Mouse (Mus musculus) v-Abl transformed pro-B cells (cell line): Measurements from ENCODE around the gene Xpa.

Source experiments
- in situ Hi-C, 2 experiments: fragments of 400-800 bp; cut with MboI; formaldehyde crosslinking; loops; one replicate each; pipeline ENCODE4 v1.15.1; 2025; ENCODE audit not compliant: unreplicated experiment in 2 of 2

Xpa gene

DNA sequence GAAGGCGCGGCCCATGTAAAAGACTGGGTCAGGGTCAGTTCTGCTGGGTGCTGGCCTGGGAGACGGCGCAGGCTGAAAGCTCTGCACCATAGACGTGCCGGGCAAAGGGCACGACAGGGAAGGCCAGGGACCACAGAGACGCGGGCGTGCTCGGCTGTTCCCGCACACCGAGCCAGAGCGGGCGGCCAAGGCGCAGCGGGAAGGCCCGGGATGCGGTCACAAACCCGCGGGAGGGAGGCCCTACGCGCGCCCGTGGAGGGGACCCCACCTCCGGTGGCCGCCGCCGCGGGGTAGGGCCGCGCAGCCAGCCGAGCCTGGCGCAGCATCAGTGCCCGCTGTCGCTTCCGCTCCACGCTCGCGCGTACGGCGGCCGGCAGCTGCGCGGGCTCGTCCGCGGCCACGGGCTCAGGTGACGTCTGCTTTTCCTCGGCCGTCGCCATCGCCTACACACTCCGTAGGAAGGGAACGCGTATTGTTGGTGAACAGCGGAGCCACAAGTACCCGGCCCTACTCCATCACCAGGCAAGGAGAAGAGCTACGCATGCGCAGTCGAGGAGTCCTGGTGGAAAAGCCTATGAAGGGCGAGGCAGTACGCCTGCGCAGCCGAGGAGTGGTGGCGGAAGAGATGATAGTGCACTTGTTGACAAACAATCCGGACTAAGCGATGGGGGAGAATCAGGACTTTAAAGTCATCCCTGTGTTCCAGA, at the start of gene Xpa:
Xpa (minus strand) TSS at position 531 of the 707 bp plus-strand sequence.
- in situ Hi-C loops: loop anchor here in 1 of 2 experiments (10.0 kb wide), 1 partner anchor 61 kb away; the partner anchor contains the start of genes Ncbp1 and Tstd2

DNA sequence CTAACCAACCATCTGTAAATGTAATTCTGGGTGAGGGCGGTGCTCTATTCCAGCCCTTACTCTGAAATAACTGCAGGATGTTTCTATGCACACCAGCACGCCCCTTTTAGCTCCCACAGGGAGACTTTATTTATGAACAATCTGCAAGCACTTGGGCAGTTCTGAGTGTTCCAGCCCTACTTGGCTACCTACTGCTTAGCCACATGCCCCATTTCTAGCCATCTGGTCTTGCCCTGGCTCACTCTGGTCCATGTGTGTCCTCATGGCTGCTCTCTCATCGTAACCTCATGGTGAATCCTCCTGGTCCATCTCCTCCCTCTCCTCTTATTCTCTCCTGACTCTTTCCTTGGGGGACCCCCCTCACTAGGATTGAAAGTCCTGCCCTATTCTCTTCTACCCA, 39.8 kb upstream of the Xpa start:
- in situ Hi-C loops: no loop called here

DNA sequence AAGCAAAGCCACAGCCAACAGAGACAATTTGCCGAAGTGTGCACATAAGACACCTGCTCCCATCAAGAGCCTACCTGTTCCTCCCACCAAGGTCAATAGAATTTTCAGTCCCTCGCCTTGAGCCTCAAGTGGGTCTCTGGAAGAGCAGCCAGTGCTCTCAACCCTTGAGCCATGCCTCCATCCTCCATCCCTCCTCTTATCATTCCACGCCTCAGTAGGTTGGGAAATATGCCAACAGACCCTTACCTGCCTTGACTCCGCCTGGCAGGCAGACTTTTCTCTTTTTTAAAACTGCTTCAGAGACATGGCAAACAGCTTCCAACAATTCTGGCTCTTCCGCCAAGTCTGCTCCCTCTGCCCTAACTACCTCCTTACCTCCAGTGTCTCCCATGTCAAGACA, 38.6 kb upstream of the Xpa start:
- in situ Hi-C loops: no loop called here

DNA sequence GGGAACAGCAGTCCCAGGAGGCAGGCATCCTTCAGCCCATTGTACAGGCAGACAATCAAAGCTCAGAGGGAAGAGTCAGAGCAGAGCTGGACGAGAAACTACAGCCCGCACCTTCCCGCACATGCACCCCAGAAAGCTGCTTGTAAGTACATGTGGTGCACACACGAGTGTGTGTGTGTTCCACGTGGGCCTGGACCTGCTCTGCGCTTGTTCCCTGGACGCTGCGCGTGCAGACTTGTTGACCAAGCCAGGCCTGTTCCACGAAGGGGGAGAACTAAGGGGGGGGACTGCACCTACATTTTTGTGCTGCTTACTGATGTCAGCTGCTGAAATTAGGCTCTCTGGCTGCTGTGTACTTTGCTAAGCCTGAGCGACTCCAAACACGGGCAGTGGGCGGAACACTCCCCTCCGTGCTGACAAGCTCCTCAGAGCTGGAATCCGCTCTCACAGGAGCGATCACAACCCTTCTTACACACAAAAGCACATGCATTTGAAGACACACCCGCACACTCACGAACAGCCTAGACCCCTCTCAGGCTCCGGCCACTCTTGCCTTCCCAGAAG, 30.9 kb upstream of the Xpa start:
- in situ Hi-C loops: no loop called here

DNA sequence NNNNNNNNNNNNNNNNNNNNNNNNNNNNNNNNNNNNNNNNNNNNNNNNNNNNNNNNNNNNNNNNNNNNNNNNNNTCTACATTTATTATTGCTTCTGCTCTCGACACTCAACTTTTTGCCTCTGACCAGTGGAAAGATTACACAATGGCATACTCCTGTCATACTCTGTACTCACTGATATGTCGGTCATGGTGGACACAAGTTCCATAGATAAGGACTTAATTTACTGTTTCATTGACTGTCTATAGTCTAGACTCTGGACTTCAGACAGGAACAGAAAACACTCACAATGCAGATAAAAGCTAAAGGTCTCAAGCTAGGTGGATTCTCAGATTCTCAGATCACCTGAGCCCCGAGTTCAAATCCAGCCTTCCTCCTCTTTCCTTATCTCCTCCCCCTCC, 25.0 kb upstream of the Xpa start:
- in situ Hi-C loops: loop anchor here (25.0 kb wide), 1 partner anchor 816 kb away; no protein-coding TSS in a partner anchor

DNA sequence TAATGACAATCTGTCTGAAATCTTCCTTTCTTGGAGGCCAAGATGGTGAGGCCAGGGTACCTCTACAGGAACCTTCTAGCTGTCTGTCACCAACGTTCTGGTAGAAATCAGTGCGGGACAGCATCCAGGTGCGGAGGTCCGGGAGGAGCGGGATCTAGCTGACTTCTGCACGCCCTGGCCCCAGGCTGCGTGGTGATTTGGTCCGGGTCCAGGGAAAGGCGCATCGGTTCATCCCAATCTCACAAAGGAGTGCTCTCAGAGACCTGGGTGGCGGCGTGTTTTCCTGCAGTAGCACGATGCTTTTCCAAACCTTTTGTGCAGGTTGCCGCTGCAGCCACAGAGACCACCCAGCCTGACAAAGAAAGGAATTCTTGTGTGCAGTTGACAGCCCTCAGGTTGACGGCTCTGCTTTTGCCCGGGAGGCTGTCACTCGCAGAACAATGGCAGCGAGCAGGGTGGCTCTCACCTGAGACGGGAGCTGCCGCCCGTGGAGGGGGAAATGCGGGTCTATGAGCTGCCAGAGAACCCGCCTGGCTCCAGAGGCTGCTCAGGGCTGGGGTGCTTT, 6.5 kb upstream of the Xpa start:
- in situ Hi-C loops: loop anchor here (5.0 to 25.0 kb wide), 4 partner anchors 262 to 835 kb away; partner anchors contain the start of gene Tbc1d2 (in 2 of the 2)

DNA sequence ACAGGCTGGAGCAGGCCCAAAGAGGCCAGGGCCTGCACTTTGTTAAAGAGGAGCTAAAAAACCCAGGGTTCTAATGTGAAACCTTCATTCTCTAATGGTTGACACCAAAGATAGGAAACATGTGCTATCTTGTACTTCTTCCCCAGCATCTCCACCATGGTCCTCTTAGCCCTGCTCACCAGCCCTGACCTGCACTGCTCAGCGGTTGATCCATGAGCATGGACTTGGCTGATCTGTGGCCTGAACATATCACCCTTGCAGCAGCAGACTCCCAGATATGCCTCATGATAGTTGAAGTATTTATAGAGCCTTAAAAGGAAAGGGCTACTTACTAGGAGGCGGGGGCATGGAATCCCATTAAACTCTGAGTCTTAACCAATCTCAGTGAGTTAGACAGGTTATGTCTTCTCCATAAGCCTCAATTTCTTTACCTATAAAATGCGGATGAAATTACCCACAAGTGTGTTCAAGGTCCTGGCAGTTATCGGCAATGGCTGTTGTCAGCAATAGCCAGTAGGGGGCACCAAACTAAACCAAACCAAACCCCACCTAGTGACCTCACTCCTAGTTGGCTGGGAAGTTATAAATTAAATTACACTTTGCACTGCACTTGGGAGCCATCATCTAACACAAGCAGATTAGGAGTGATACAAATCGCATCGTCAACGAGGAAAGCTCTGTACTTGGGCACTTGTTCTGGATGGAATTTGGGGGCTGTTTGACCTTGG, 5.9 kb upstream of the Xpa start:
- in situ Hi-C loops: loop anchor here (5.0 to 25.0 kb wide), 4 partner anchors 263 to 835 kb away; partner anchors contain the start of gene Tbc1d2 (in 2 of the 2)

DNA sequence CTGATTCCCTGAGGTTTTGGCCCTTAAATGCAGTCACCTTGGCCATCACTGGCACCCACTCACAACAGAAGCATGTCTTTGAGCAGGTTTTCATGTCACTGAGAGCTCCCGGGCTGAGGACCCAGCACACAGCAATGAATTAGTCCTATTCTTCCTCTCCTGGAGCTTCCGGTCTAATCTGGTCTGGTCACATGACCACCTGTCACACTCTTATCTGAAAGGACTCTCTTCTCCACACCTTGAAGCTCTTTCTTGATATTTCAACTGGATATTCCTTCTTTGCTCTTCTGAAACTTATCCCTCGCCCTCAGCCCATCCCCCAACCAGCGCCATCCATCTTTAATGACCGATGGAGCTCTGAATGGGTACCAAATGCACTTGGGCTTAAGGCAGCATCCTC, 2.0 kb upstream of the Xpa start:
- in situ Hi-C loops: loop anchor here in 1 of 2 experiments (10.0 kb wide), 1 partner anchor 63 kb away; the partner anchor contains the start of genes Ncbp1 and Tstd2

DNA sequence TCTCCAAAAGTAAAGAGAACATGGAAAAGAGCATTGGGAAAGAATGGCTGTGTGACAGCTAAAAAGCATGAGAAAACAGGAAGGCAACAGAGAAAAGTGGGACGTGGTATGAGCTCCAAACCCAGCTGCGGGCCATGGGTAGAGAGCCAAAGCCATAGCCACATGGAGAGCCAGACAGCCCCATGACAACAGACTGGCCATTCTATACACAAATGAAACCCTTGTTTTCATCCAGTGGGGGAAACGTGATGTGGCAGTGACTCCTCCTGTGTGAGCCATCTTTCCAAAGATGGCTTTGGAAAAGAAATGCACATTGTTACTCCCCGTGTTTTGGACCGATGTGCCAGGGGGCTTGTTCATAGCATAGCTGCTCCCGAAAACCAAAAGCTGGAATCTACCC, 402 bp upstream of the Xpa start:
- in situ Hi-C loops: loop anchor here in 1 of 2 experiments (10.0 kb wide), 1 partner anchor 62 kb away; the partner anchor contains the start of genes Ncbp1 and Tstd2

DNA sequence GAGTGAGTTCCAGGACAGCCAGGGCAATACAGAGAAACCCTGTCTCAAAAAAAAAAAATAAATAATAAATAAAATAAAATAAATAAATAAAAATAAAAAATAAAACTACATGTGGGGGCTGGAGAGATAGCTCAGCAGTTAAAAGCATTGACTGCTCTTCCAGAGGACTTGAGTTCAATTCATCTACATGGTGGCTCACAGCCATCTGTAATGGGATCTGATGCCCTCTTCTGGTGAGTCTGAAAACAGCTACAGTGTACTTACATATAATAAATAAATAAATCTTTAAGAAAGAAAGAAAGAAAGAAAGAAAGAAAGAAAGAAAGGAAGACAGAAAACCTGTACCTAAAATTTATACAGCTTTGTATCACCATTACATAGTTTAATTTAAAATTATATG, 4.1 kb downstream of the Xpa start:
- in situ Hi-C loops: loop anchor here in 1 of 2 experiments (10.0 kb wide), 1 partner anchor 57 kb away; the partner anchor contains the start of genes Ncbp1 and Tstd2

DNA sequence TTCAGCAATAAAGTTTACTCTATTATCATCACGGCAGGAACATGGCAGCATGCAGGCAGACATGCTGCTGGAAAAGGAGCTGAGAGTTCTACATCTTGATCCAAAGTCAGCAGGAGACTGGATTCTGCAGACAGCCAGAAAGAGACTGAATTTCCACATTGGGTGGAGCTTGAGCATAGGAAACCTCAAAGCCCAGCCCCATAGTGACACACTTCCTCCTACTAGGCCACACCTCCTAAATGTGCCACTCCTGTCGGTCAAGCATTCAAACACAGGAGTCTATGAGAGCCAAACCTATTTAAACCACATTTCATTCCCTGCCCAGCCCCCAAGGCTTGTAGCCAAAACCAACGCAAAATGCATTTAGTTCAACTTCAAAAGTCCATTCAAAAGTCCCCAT, 9.6 kb downstream of the Xpa start:
- in situ Hi-C loops: no loop called here

DNA sequence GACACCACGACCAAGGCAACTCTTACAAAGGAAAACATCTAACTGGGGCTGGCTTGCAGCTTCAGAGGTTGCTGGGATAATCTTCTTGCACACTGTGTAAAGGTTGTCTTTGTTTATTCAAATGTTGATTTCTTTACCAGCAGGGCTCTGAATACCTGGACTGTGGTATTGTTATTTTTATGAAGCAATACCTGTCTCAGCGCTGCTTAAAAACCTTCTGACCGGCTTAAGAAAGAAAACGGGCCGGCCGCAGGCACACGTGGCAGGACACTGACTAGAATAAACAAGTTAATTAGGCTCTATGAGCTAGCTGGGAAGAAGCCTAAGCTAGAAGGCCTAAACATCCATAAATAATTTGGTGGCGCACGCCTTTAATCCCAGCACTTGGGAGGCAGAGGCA, 10.2 kb downstream of the Xpa start:
- in situ Hi-C loops: no loop called here

DNA sequence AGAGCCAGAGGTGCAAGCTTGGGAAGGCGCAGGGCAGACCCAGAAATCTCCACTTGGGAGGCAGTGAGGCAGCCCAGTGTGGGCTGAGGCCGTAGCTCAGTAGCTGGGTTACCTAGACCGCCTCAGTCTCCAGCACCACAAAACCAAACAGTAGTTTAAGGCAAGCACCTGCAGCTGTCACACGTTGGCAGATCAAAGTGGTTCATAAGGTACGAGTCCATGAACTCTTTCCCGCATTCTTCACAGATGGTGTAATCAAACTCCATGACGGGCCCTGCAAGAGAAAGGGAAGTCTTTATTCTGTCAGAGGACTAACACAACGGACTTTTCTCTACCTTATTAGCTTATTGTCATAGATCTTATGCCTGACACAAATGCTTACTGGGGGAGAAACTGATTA, 10.7 kb downstream of the Xpa start:
- in situ Hi-C loops: no loop called here

DNA sequence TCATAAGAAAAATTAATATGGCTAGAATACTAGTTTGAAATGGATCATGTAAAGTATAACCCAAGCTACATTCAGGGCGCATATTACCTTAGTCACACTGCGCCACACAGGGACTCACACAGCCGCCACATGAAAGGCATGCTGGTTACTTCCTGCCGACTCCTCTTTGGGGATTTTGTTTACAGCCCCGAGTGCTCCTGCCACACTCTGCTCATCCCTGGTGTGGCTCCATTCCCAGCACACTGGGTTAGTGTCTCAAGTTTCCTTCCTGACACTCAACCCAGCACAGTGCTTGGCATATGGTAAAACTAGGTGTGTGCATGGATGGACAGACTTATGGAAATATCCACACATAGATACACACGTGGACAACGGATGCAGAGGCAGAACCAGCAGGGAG, 13.9 kb downstream of the Xpa start:
- in situ Hi-C loops: no loop called here

DNA sequence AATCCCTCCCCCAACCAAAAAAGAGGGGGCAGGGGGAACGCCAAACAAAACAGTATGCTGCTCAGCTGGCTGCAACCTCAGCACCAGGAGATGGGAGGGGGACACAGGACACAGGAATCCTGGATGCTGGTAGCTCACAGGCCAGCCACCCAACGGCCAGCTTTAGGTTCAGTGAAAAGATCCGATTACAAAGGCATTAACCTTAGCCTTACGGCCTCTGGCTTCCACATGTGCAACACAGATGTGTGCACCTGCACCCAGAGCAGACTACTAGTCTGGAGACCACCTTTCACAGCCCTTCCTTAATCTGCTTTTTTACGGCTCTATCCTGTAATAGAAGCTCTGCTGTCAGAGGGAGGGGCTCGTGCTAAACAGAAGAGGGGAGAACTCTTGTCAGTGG, 14.9 kb downstream of the Xpa start:
- in situ Hi-C loops: no loop called here

DNA sequence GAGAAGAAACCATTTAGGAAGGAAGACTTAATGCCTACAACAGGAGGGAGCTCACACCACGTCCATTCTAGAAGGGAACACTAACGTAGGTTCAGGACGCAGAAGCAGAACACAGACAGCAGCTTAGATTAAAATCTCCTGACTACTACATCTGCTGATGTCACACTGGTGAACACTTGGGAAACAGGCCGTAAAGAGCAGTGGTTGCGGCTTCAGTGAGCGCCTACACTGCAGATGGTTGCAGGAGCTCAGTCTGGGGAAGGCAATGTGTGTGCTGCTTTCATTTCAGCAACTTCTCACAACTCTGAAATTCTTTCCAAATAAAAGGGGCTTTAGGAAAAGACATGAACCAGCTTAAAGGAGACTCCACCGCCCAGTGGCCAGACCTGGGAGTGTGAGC, 18.6 kb downstream of the Xpa start:
- in situ Hi-C loops: no loop called here

DNA sequence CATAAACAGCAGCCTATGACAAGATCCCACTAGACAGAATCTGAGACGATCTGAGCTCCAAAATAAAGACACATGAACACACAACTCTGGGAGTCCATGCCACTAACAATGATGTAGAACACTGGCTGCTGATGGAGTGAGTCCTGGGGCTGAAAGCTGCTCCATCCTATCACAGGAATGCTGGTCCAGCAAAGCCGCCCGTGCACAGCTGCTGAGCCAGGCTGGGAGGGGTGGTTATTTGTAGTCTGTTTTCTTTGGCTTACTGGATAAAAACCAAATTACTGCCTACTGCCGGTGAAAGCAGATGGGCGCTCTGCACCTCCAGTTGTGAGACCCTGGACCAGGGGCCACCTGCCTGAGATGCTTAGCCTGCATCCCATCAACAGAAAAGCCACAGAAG, 19.1 kb downstream of the Xpa start:
- in situ Hi-C loops: no loop called here

DNA sequence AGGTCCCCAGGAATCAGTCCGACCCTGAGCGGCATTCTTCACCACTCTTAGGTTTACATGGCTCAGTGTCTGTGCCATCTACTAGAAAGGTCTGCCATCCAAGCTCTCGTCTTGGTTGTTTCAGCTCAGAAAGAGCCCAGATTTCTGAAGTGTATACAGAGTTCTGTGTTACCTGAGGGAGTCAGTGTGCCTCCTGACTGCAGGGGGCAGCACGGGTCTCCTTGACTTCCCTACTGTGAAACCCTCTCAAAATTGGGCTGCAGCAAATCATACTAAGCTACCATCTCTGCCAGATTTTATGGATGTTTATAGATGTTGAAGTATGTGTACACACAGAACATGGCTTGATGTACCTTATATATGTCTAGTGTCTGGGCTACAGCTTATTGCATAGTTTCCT, 19.8 kb downstream of the Xpa start:
- in situ Hi-C loops: no loop called here

DNA sequence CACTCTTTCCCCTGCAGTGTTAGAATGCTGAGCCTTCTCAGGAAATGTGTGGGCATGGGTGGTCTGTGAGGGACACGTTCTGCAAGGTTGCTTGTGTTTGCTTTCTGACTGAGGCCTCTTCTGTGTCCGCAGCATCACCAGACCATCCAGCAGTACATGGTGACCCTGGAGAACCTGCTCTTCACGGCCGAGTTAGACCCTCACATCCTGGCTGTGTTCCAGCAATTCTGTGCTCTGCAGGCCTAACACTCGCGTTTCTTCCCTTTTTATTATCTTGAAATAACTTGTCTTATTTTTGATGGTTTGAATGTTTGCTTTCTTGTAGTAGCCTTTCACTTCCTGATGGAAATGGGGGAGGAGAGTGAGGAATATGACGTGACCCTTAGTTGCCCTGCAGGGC, 24.4 kb downstream of the Xpa start:
- in situ Hi-C loops: loop anchor here in 1 of 2 experiments (25.0 kb wide), 1 partner anchor 1509 kb away; no protein-coding TSS in a partner anchor

DNA sequence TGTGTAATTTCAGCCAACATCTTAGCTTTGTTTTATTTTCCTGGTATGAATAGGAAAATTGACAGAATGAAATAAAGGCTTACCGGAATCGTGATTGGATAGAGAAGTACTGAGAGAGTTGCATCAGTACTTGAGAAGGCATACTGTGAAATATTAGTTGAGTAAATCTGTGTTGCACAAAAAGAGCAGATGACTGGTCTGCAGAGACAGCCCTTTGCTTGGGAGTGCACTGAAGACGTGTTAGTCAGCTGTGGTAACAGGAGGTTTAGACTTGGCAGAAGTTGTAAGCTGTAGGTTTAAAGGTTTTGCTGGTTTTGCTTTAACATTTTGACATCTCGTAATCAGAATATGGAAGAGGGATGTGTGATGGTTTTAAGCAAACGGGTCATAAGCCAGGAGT, 30.3 kb downstream of the Xpa start:
- in situ Hi-C loops: loop anchor here in 1 of 2 experiments (25.0 kb wide), 1 partner anchor 1504 kb away; no protein-coding TSS in a partner anchor

DNA sequence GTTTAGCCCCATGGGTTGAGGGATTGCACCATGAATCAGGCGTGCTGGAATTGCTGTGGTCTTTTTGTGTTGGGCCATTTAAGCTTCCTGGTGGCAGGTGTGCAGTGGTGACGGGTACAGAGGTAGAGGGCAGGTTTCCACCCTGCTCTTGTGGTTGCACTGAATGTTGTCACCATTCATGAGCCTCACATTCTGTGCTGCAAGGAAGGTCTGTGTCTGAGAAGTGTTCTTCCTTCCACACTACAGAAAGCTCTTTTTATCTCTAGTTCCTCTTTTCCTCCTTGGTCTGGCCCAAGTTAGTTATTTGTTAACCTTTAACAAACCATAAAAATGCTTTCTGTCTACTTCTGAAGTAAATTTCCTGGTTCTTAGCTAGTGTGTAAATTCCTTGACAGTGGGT, 32.1 kb downstream of the Xpa start:
- in situ Hi-C loops: loop anchor here in 1 of 2 experiments (25.0 kb wide), 1 partner anchor 1502 kb away; no protein-coding TSS in a partner anchor
